Comparison of ENCODE assay signal across 8 mouse cellular contexts in the genomic region with DNA sequence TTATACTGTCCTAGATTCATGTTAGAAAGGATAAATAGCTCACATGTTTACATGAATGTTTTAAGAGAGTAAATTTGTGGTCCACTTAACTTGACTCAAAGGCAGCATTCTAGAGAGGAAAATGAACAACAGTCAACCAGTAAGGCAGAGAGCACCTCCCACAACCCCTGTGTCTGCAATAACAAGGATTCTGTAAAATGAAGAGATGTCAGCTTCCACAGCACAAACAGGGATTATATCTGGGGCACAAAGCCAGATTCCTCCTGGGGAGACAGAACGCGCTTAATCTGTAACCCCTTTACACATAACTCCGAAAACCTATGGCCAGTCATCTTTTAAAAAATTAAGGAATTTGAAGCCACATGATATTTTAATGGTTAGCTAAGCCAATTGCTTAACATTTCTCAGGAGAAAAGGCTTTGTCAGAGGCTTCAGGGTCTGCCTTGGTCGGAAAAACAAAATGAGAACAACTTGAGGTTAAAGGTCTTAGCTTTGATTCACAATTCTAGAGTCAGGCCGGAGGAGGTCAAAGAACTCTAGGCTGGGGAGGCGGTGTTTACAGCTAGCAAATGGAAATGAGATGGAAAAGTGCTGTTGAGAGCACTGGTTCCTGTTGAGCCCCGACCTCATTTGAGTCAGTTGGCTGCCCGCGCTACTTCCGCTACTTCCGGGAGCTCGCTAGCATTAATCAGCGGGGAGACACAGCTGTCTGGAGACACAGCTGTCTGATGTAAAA.
DNase-seq lines count a peak whose midpoint lies in the region; ATAC-seq lines count a peak whose summit lies in the region.

No protein-coding gene starts in this region.

- H3K36me3 ChIP-seq in embryonic facial prominence, embryonic 11.5 days (replicated peaks; ENCODE audit: control insufficient read depth, insufficient read depth, low read depth, low read length): no peaks in the 10 kb centered on the region

- peak; percentile 1 for DNase-seq in left cerebral cortex, postnatal 4 days
- no peak for DNase-seq in left cerebral cortex, postnatal 25 days (ENCODE audit: low spot score in 2 of 2)
- peak; percentile 39 for DNase-seq in embryonic facial prominence, embryonic 11.5 days (ENCODE audit: low spot score)
- DNase-seq in induced T-regulatory cell, adult 2 months (ENCODE audit: low read depth): peak; percentile 38
- peak; percentile 8 to 14 for DNase-seq in lung, adult 18-20 months
- no peak for DNase-seq in layer of hippocampus, adult 9-11 months
- DNase-seq in adipocyte (ENCODE audit: low spot score): no peak

- H3K4me1 ChIP-seq in embryonic facial prominence, embryonic 11.5 days (ENCODE audit: control insufficient read depth, insufficient read depth, low read length): no peaks in the 10 kb centered on the region

- H3K9ac ChIP-seq in embryonic facial prominence, embryonic 11.5 days (replicated peaks; ENCODE audit: low read length): no peak overlapping the region

- no peaks in the 10 kb centered on the region for H3K27me3 ChIP-seq in embryonic facial prominence, embryonic 11.5 days (ENCODE audit: control insufficient read depth, insufficient read depth, low read length)

- 0 out of 2 replicates have a peak, but pooled peaks have one; percentile 2 for ATAC-seq in embryonic facial prominence, embryonic 11.5 days (replicated peaks; ENCODE audit: insufficient number of reproducible peaks, low FRiP score, low TSS enrichment, low read depth)
- ATAC-seq in neutrophil, adult 5-6 weeks (ENCODE audit: extremely low read depth, insufficient number of reproducible peaks, low FRiP score, poor library complexity, severe bottlenecking): 0 out of 2 replicates have a peak, but pooled peaks have one; percentile 13

- no peak overlapping the region for H3K4me2 ChIP-seq in embryonic facial prominence, embryonic 11.5 days (ENCODE audit: low read depth, low read length)

- 47% methylated on average over 13 of the region's 13 CpGs for WGBS in embryonic facial prominence, embryonic 11.5 days

- no peaks in the 10 kb centered on the region for H3K9me3 ChIP-seq in embryonic facial prominence, embryonic 11.5 days (replicated peaks; ENCODE audit: control insufficient read depth, low read length)

- intact Hi-C loops in left cerebral cortex, postnatal 4 days (cut with DNase I): loop anchor here (10.0 kb wide), 1 partner anchor 593 kb away; no protein-coding TSS in a partner anchor
- intact Hi-C loops in left cerebral cortex, postnatal 25 days (cut with DNase I): no loop called here

- no peak overlapping the region for H3K4me3 ChIP-seq in embryonic facial prominence, embryonic 11.5 days (ENCODE audit: low read depth, low read length)

- H3K27ac ChIP-seq in embryonic facial prominence, embryonic 11.5 days (replicated peaks; ENCODE audit: low read depth, low read length): no peak overlapping the region

Comparison
In these comparisons a context has a peak if more than half of its experiments do, and no peak if none do; other contexts are left out.
1. DNase-seq: peak in left cerebral cortex, postnatal 4 days (single experiment), embryonic facial prominence, embryonic 11.5 days (single experiment), induced T-regulatory cell, adult 2 months (single experiment) and lung, adult 18-20 months (2 of 2); none in left cerebral cortex, postnatal 25 days (0 of 2), layer of hippocampus, adult 9-11 months (single experiment) and adipocyte (single experiment).